Comparison of ENCODE assay signal across 11 mouse cellular contexts in genomic region chr11:117823411-117823810, GRCm38 (mm10). TPM values are rescaled to one million over a fixed set of nuclear protein-coding genes. Genes with fewer than 3 reads are reported as not detected.
A peak's percentile ranks its signal among the peaks of the same experiment; 100 is the strongest.
DNase-seq lines count a peak whose midpoint lies in the region; ATAC-seq and TF ChIP-seq lines count a peak whose summit lies in the region.
"Had no signal": no experiment of that assay in that cellular context is flagged by ENCODE, and none has a peak within 500 bp of the region (broad histone marks: within the 10 kb centered on the region; RNA-seq: fewer than 3 reads in every experiment).

No protein-coding gene starts in this region.

- H3K4me2 ChIP-seq in heart, embryonic 14.5 days (ENCODE audit: low read length): peak overlapping the region; percentile 92
- H3K4me2 ChIP-seq in heart, embryonic 11.5 days: no peak overlapping the region
- no peak overlapping the region for H3K4me2 ChIP-seq in lung, embryonic 16.5 days (ENCODE audit: low read depth, low read length)
- H3K4me2 ChIP-seq in liver, embryonic 11.5 days: peak overlapping the region; percentile 98
- H3K4me2 ChIP-seq in stomach, postnatal 0 days (replicated peaks; ENCODE audit: low read depth): no peak overlapping the region; the same call in 1 of the 2 replicates
- no peak overlapping the region for H3K4me2 ChIP-seq in midbrain, postnatal 0 days (ENCODE audit: low read depth, low read length, poor library complexity, severe bottlenecking)

- no peak for TF ChIP-seq CTCF in stomach, postnatal 0 days (IDR thresholded peaks at IDR 0.05; ENCODE audit: low read depth)
- no peak for TF ChIP-seq CTCF in midbrain, postnatal 0 days (IDR thresholded peaks at IDR 0.05)

- no peak overlapping the region for H3K4me3 ChIP-seq in heart, embryonic 14.5 days (ENCODE audit: control insufficient read depth in 1 of 2, insufficient read depth in 1 of 2, low read depth in 1 of 2, low read length in 2 of 2)
- no peak overlapping the region for H3K4me3 ChIP-seq in heart, embryonic 11.5 days (ENCODE audit: low read depth, low read length)
- H3K4me3 ChIP-seq in lung, embryonic 16.5 days (ENCODE audit: low read length): no peak overlapping the region
- H3K4me3 ChIP-seq in liver, embryonic 11.5 days (ENCODE audit: low read depth, low read length): peak overlapping the region; percentile 68
- no peak overlapping the region for H3K4me3 ChIP-seq in stomach, postnatal 0 days (ENCODE audit: low read depth, low read length)
- no peak overlapping the region for H3K4me3 ChIP-seq in midbrain, postnatal 0 days (ENCODE audit: low read depth, low read length)
- H3K4me3 ChIP-seq: left cerebral cortex, adult 2 months had no signal

- H3K36me3 ChIP-seq in heart, embryonic 14.5 days (ENCODE audit: control insufficient read depth, insufficient read depth, low read length): peaks cover 56% of the 10 kb centered on the region
- peaks cover 18% of the 10 kb centered on the region for H3K36me3 ChIP-seq in heart, embryonic 11.5 days (ENCODE audit: control insufficient read depth, insufficient read depth, low read length)
- peaks cover 22% of the 10 kb centered on the region for H3K36me3 ChIP-seq in lung, embryonic 16.5 days (ENCODE audit: control insufficient read depth, insufficient read depth, low read length)
- peaks cover 36% of the 10 kb centered on the region for H3K36me3 ChIP-seq in liver, embryonic 11.5 days (ENCODE audit: control insufficient read depth, insufficient read depth, low read length)
- peaks cover 3% of the 10 kb centered on the region; the same call in 1 of the 2 replicates for H3K36me3 ChIP-seq in stomach, postnatal 0 days (ENCODE audit: control insufficient read depth, insufficient read depth, low read length)
- no peaks in the 10 kb centered on the region for H3K36me3 ChIP-seq in midbrain, postnatal 0 days (ENCODE audit: insufficient read depth, low read length)

- TF ChIP-seq EP300 in stomach, postnatal 0 days (optimal IDR thresholded peaks at IDR 0.05): no peak

- H3K4me1 ChIP-seq in heart, embryonic 14.5 days (ENCODE audit: control insufficient read depth in 2 of 2, insufficient read depth in 2 of 2, low read length in 2 of 2): peaks cover 53 to 79% of the 10 kb centered on the region in 2 experiments
- H3K4me1 ChIP-seq in heart, embryonic 11.5 days (ENCODE audit: control insufficient read depth, insufficient read depth, low read length): peaks cover 42% of the 10 kb centered on the region
- peaks cover 50% of the 10 kb centered on the region for H3K4me1 ChIP-seq in lung, embryonic 16.5 days (replicated peaks; ENCODE audit: control insufficient read depth, insufficient read depth, low read length)
- peaks cover 38% of the 10 kb centered on the region for H3K4me1 ChIP-seq in liver, embryonic 11.5 days (replicated peaks; ENCODE audit: control insufficient read depth, insufficient read depth, low read length)
- H3K4me1 ChIP-seq in stomach, postnatal 0 days (replicated peaks; ENCODE audit: control insufficient read depth, insufficient read depth): peaks cover 6% of the 10 kb centered on the region
- H3K4me1 ChIP-seq in midbrain, postnatal 0 days (ENCODE audit: insufficient read depth, low read length): 0 out of 2 replicates have a peak, but pooled peaks cover 4% of the 10 kb centered on the region

- 89% methylated on average over 6 of the region's 6 CpGs for WGBS in heart, embryonic 14.5 days
- 89% methylated on average over 6 of the region's 6 CpGs for WGBS in heart, embryonic 11.5 days (ENCODE audit: insufficient replicate concordance)
- WGBS in lung, embryonic 16.5 days: 84% methylated on average over 6 of the region's 6 CpGs
- WGBS in liver, embryonic 11.5 days: 93% methylated on average over 6 of the region's 6 CpGs
- WGBS in stomach, postnatal 0 days: 77% methylated on average over 6 of the region's 6 CpGs
- 97% methylated on average over 6 of the region's 6 CpGs for WGBS in midbrain, postnatal 0 days

- H3K9me3 ChIP-seq in heart, embryonic 14.5 days (ENCODE audit: control insufficient read depth, low read length): no peaks in the 10 kb centered on the region
- H3K9me3 ChIP-seq in heart, embryonic 11.5 days (replicated peaks; ENCODE audit: control insufficient read depth, low read length): no peaks in the 10 kb centered on the region
- no peaks in the 10 kb centered on the region for H3K9me3 ChIP-seq in lung, embryonic 16.5 days (ENCODE audit: control insufficient read depth, low read length)
- H3K9me3 ChIP-seq in liver, embryonic 11.5 days (ENCODE audit: control insufficient read depth, low read length): no peaks in the 10 kb centered on the region
- H3K9me3 ChIP-seq in stomach, postnatal 0 days (ENCODE audit: control insufficient read depth, low read length): no peaks in the 10 kb centered on the region
- H3K9me3 ChIP-seq in midbrain, postnatal 0 days (ENCODE audit: low read length): no peaks in the 10 kb centered on the region
- H3K9me3 ChIP-seq: embryonic facial prominence, embryonic 12.5 days had no signal

- H3K27ac ChIP-seq in heart, embryonic 14.5 days (replicated peaks in 1 of 2; ENCODE audit: control insufficient read depth in 1 of 2, insufficient read depth in 1 of 2, low read depth in 2 of 2, low read length in 2 of 2): peak overlapping the region; percentile 65 to 97
- no peak overlapping the region for H3K27ac ChIP-seq in heart, embryonic 11.5 days (ENCODE audit: low read depth, low read length)
- peak overlapping the region; percentile 0; the same call in 1 of the 2 replicates for H3K27ac ChIP-seq in lung, embryonic 16.5 days (ENCODE audit: low read length)
- peak overlapping the region; percentile 11; the same call in 1 of the 2 replicates for H3K27ac ChIP-seq in liver, embryonic 11.5 days (ENCODE audit: low read depth, low read length)
- peak overlapping the region; percentile 87 for H3K27ac ChIP-seq in stomach, postnatal 0 days (replicated peaks)
- H3K27ac ChIP-seq in midbrain, postnatal 0 days (ENCODE audit: low read depth, low read length): no peak overlapping the region
- H3K27ac ChIP-seq: embryonic facial prominence, embryonic 12.5 days; left cerebral cortex, adult 2 months had no signal

- no peak for DNase-seq in lung, postnatal 36 days
- no peak for DNase-seq in liver, embryonic 11.5 days (ENCODE audit: low spot score)
- DNase-seq in stomach, postnatal 0 days (ENCODE audit: low spot score): no peak
- DNase-seq in midbrain, postnatal 0 days (ENCODE audit: low spot score): no peak
- no peak for DNase-seq in spleen, adult 12 weeks (ENCODE audit: low spot score)
- DNase-seq: cerebellum, adult 9-11 months had no signal

- ATAC-seq in heart, embryonic 14.5 days (ENCODE audit: insufficient number of reproducible peaks, insufficient read depth, low FRiP score, low read depth): no peak
- ATAC-seq in heart, embryonic 11.5 days (replicated peaks; ENCODE audit: insufficient number of reproducible peaks, low FRiP score, low TSS enrichment): no peak
- no peak for ATAC-seq in lung, embryonic 16.5 days (ENCODE audit: low read depth)
- no peak for ATAC-seq in liver, embryonic 11.5 days (replicated peaks; ENCODE audit: low FRiP score)
- ATAC-seq in stomach, postnatal 0 days (ENCODE audit: low FRiP score, low TSS enrichment): no peak
- ATAC-seq in midbrain, postnatal 0 days (ENCODE audit: low FRiP score): no peak

- H3K27me3 ChIP-seq in heart, embryonic 14.5 days (ENCODE audit: control insufficient read depth, insufficient read depth, low read length): no peaks in the 10 kb centered on the region
- H3K27me3 ChIP-seq in heart, embryonic 11.5 days (ENCODE audit: control insufficient read depth, insufficient read depth, low read length): no peaks in the 10 kb centered on the region
- no peaks in the 10 kb centered on the region for H3K27me3 ChIP-seq in lung, embryonic 16.5 days (ENCODE audit: control insufficient read depth, insufficient read depth, low read depth, low read length)
- no peaks in the 10 kb centered on the region for H3K27me3 ChIP-seq in liver, embryonic 11.5 days (replicated peaks; ENCODE audit: control insufficient read depth, insufficient read depth, low read length)
- no peaks in the 10 kb centered on the region for H3K27me3 ChIP-seq in stomach, postnatal 0 days (ENCODE audit: control insufficient read depth, insufficient read depth, low read length)
- no peaks in the 10 kb centered on the region for H3K27me3 ChIP-seq in midbrain, postnatal 0 days (ENCODE audit: insufficient read depth, low read length)
- H3K27me3 ChIP-seq: embryonic facial prominence, embryonic 12.5 days had no signal

- H3K9ac ChIP-seq in heart, embryonic 14.5 days (ENCODE audit: low read length): peak overlapping the region; percentile 54
- no peak overlapping the region for H3K9ac ChIP-seq in heart, embryonic 11.5 days (ENCODE audit: low read depth, low read length)
- H3K9ac ChIP-seq in lung, embryonic 16.5 days (ENCODE audit: low read length): no peak overlapping the region
- peak overlapping the region; percentile 97; the same call in 1 of the 2 replicates for H3K9ac ChIP-seq in liver, embryonic 11.5 days (ENCODE audit: low read depth, low read length)
- no peak overlapping the region for H3K9ac ChIP-seq in stomach, postnatal 0 days (ENCODE audit: low read length)
- no peak overlapping the region for H3K9ac ChIP-seq in midbrain, postnatal 0 days (replicated peaks; ENCODE audit: low read length, poor library complexity, severe bottlenecking)

RNA-seq across cellular contexts. Expression of gene Afmid, which starts 2.3 kb away (rescaled TPM):
- polyA plus RNA-seq in heart, embryonic 14.5 days (2014; fragmentation: Nextera tagmentation; extraction: Ambion mirVana): 18.7 and 20.8 TPM in 2 replicates
- polyA plus RNA-seq in heart, embryonic 11.5 days (2014; fragmentation: Nextera tagmentation; extraction: Ambion mirVana): 13.1 and 14.3 TPM in 2 replicates
- 4.9 and 5.4 TPM in 2 replicates for polyA plus RNA-seq in lung, embryonic 16.5 days (2015; fragmentation: Nextera tagmentation; extraction: Ambion mirVana)
- polyA plus RNA-seq in liver, embryonic 11.5 days (2014; fragmentation: Nextera tagmentation; extraction: Ambion mirVana): 8.4 and 11.1 TPM in 2 replicates
- polyA plus RNA-seq in stomach, postnatal 0 days (2015; fragmentation: Nextera tagmentation; extraction: Ambion mirVana): 5.7 and 7.7 TPM in 2 replicates
- 5.1 and 11.1 TPM in 2 replicates for total RNA-seq in midbrain, postnatal 0 days (2014; rRNA removed)
- polyA plus RNA-seq in midbrain, postnatal 0 days (2015; fragmentation: Nextera tagmentation; extraction: Ambion mirVana): 9.1 and 10.4 TPM in 2 replicates

RNA-seq across cellular contexts. Expression of gene Tk1, which starts 2.5 kb away (rescaled TPM):
- polyA plus RNA-seq in heart, embryonic 14.5 days (2014; fragmentation: Nextera tagmentation; extraction: Ambion mirVana): 98.0 and 100 TPM in 2 replicates
- polyA plus RNA-seq in heart, embryonic 11.5 days (2014; fragmentation: Nextera tagmentation; extraction: Ambion mirVana): 98.5 and 101 TPM in 2 replicates
- polyA plus RNA-seq in lung, embryonic 16.5 days (2015; fragmentation: Nextera tagmentation; extraction: Ambion mirVana): 130 and 131 TPM in 2 replicates
- 185 and 192 TPM in 2 replicates for polyA plus RNA-seq in liver, embryonic 11.5 days (2014; fragmentation: Nextera tagmentation; extraction: Ambion mirVana)
- 47.1 and 58.0 TPM in 2 replicates for polyA plus RNA-seq in stomach, postnatal 0 days (2015; fragmentation: Nextera tagmentation; extraction: Ambion mirVana)
- 6.3 and 8.8 TPM in 2 replicates for total RNA-seq in midbrain, postnatal 0 days (2014; rRNA removed)
- polyA plus RNA-seq in midbrain, postnatal 0 days (2015; fragmentation: Nextera tagmentation; extraction: Ambion mirVana): 6.0 and 6.5 TPM in 2 replicates

RNA-seq across cellular contexts. Expression of gene Gm20708, which starts 13.9 kb away (rescaled TPM):
- polyA plus RNA-seq in heart, embryonic 14.5 days (2014; fragmentation: Nextera tagmentation; extraction: Ambion mirVana): 0.71 and 1.0 TPM in 2 replicates
- 0.34 and 0.62 TPM in 2 replicates for polyA plus RNA-seq in heart, embryonic 11.5 days (2014; fragmentation: Nextera tagmentation; extraction: Ambion mirVana)
- 0.13 and 0.14 TPM in 2 replicates for polyA plus RNA-seq in lung, embryonic 16.5 days (2015; fragmentation: Nextera tagmentation; extraction: Ambion mirVana)
- 0.21 and 0.80 TPM in 2 replicates for polyA plus RNA-seq in liver, embryonic 11.5 days (2014; fragmentation: Nextera tagmentation; extraction: Ambion mirVana)
- 0.18 and 0.24 TPM in 2 replicates for polyA plus RNA-seq in stomach, postnatal 0 days (2015; fragmentation: Nextera tagmentation; extraction: Ambion mirVana)
- 2.4 TPM in 1 of 2 replicates, not detected in the other for total RNA-seq in midbrain, postnatal 0 days (2014; rRNA removed)
- polyA plus RNA-seq in midbrain, postnatal 0 days (2015; fragmentation: Nextera tagmentation; extraction: Ambion mirVana): 1.2 and 2.7 TPM in 2 replicates

RNA-seq across cellular contexts. Expression of gene Syngr2, which starts 13.9 kb away (rescaled TPM):
- 99.4 and 102 TPM in 2 replicates for polyA plus RNA-seq in heart, embryonic 14.5 days (2014; fragmentation: Nextera tagmentation; extraction: Ambion mirVana)
- 78.7 and 79.2 TPM in 2 replicates for polyA plus RNA-seq in heart, embryonic 11.5 days (2014; fragmentation: Nextera tagmentation; extraction: Ambion mirVana)
- 79.5 and 87.7 TPM in 2 replicates for polyA plus RNA-seq in lung, embryonic 16.5 days (2015; fragmentation: Nextera tagmentation; extraction: Ambion mirVana)
- polyA plus RNA-seq in liver, embryonic 11.5 days (2014; fragmentation: Nextera tagmentation; extraction: Ambion mirVana): 92.1 and 99.4 TPM in 2 replicates
- polyA plus RNA-seq in stomach, postnatal 0 days (2015; fragmentation: Nextera tagmentation; extraction: Ambion mirVana): 165 and 183 TPM in 2 replicates
- total RNA-seq in midbrain, postnatal 0 days (2014; rRNA removed): 18.8 and 25.3 TPM in 2 replicates
- 14.0 and 14.6 TPM in 2 replicates for polyA plus RNA-seq in midbrain, postnatal 0 days (2015; fragmentation: Nextera tagmentation; extraction: Ambion mirVana)

RNA-seq across cellular contexts. Expression of gene Birc5, which starts 25.6 kb away (rescaled TPM):
- 227 and 240 TPM in 2 replicates for polyA plus RNA-seq in heart, embryonic 14.5 days (2014; fragmentation: Nextera tagmentation; extraction: Ambion mirVana)
- 256 and 259 TPM in 2 replicates for polyA plus RNA-seq in heart, embryonic 11.5 days (2014; fragmentation: Nextera tagmentation; extraction: Ambion mirVana)
- polyA plus RNA-seq in lung, embryonic 16.5 days (2015; fragmentation: Nextera tagmentation; extraction: Ambion mirVana): 312 and 336 TPM in 2 replicates
- 430 and 440 TPM in 2 replicates for polyA plus RNA-seq in liver, embryonic 11.5 days (2014; fragmentation: Nextera tagmentation; extraction: Ambion mirVana)
- 67.0 and 91.7 TPM in 2 replicates for polyA plus RNA-seq in stomach, postnatal 0 days (2015; fragmentation: Nextera tagmentation; extraction: Ambion mirVana)
- total RNA-seq in midbrain, postnatal 0 days (2014; rRNA removed): 3.2 and 6.0 TPM in 2 replicates
- polyA plus RNA-seq in midbrain, postnatal 0 days (2015; fragmentation: Nextera tagmentation; extraction: Ambion mirVana): 13.1 and 13.2 TPM in 2 replicates

Comparison
In these comparisons a context has a peak if more than half of its experiments do, and no peak if none do; other contexts are left out.
1. H3K27ac ChIP-seq: peak in heart, embryonic 14.5 days (2 of 2), lung, embryonic 16.5 days (single experiment), liver, embryonic 11.5 days (single experiment) and stomach, postnatal 0 days (single experiment); none in heart, embryonic 11.5 days (single experiment) and midbrain, postnatal 0 days (single experiment).
2. H3K4me2 ChIP-seq: peak in heart, embryonic 14.5 days (single experiment) and liver, embryonic 11.5 days (single experiment); none in heart, embryonic 11.5 days (single experiment), lung, embryonic 16.5 days (single experiment), stomach, postnatal 0 days (single experiment) and midbrain, postnatal 0 days (single experiment).
3. H3K9ac ChIP-seq: peak in heart, embryonic 14.5 days (single experiment) and liver, embryonic 11.5 days (single experiment); none in heart, embryonic 11.5 days (single experiment), lung, embryonic 16.5 days (single experiment), stomach, postnatal 0 days (single experiment) and midbrain, postnatal 0 days (single experiment).